Mouse (Mus musculus) right cerebral cortex, adult 18-20 months (tissue): ENCODE data around the gene Mrvi1.
"Not testable (repeated sequence)": the region's sequence is repeated elsewhere in the genome, so short reads cannot be mapped to it uniquely, and the experiment has no call there.

Experiments used
- DNase-seq: peaks from one replicate; pipeline ENCODE4 v3.0.0; 2022; ENCODE audit warnings: mixed read lengths

Mrvi1 gene

GRCm38 (mm10) chr7:110935815-110936762 is 46.2 kb downstream of the Mrvi1 start:
- no peak for DNase-seq

- DNase-seq = no peak
These were observed 48.3 kb downstream of the Mrvi1 start for GRCm38 (mm10) chr7:110933999-110934398.

- DNase-seq = no peak
These were observed 48.9 kb downstream of the Mrvi1 start for GRCm38 (mm10) chr7:110933329-110933728.

- DNase-seq = peak; percentile 41
These were observed 52.0 kb downstream of the Mrvi1 start for GRCm38 (mm10) chr7:110930118-110930854.

- DNase-seq = no peak
These were observed 55.7 kb downstream of the Mrvi1 start for GRCm38 (mm10) chr7:110926562-110926961.

- no peak for DNase-seq
These were observed 61.7 kb downstream of the Mrvi1 start for GRCm38 (mm10) chr7:110920331-110921261.

- no peak for DNase-seq
These were observed 62.5 kb downstream of the Mrvi1 start for GRCm38 (mm10) chr7:110919721-110920120.

- no peak for DNase-seq
These were observed 66.3 kb downstream of the Mrvi1 start for GRCm38 (mm10) chr7:110915913-110916312.

GRCm38 (mm10) chr7:110914531-110914930 is 67.7 kb downstream of the Mrvi1 start:
- no peak for DNase-seq

- no peak for DNase-seq
These were observed 68.5 kb downstream of the Mrvi1 start for GRCm38 (mm10) chr7:110913754-110914153.

- no peak for DNase-seq
These were observed 73.8 kb downstream of the Mrvi1 start for GRCm38 (mm10) chr7:110908209-110909144.

GRCm38 (mm10) chr7:110906566-110906965 is 75.7 kb downstream of the Mrvi1 start:
- no peak for DNase-seq

GRCm38 (mm10) chr7:110903226-110903625 is 79.0 kb downstream of the Mrvi1 start:
- no peak for DNase-seq

GRCm38 (mm10) chr7:110897202-110897601 is 85.1 kb downstream of the Mrvi1 start:
- no peak for DNase-seq

GRCm38 (mm10) chr7:110896453-110896852 is 85.8 kb downstream of the Mrvi1 start:
- no peak for DNase-seq

GRCm38 (mm10) chr7:110895772-110896171 is 86.5 kb downstream of the Mrvi1 start:
- DNase-seq = not testable (repeated sequence)

GRCm38 (mm10) chr7:110894673-110895072 is 87.6 kb downstream of the Mrvi1 start:
- no peak for DNase-seq

- DNase-seq = no peak
These were observed 88.2 kb downstream of the Mrvi1 start for GRCm38 (mm10) chr7:110893943-110894610.

GRCm38 (mm10) chr7:110891501-110891986 is 90.7 kb downstream of the Mrvi1 start:
- DNase-seq = peak; percentile 14

GRCm38 (mm10) chr7:110881746-110882333 is 100.4 kb downstream of the Mrvi1 start:
- no peak for DNase-seq
